Mouse (Mus musculus) brain, embryonic 14.5 days (tissue): ENCODE measurements around the gene Vstm2l.

Source experiments
- CTCF ChIP-seq: fragments of 200-500 bp; IDR thresholded peaks from 2 replicates; pipeline ENCODE4 v1.5.1; 2012; ENCODE audit warnings: inconsistent platforms, mild to moderate bottlenecking, moderate library complexity, borderline replicate concordance; ENCODE audit not compliant: insufficient read depth, insufficient read length; ENCODE audit errors: extremely low read depth
- POLR2A ChIP-seq: fragments of 200-500 bp; IDR thresholded peaks from 2 replicates; pipeline ENCODE4 v1.6.1; 2012; ENCODE audit warnings: mild to moderate bottlenecking, inconsistent platforms, borderline replicate concordance; ENCODE audit not compliant: poor library complexity, insufficient read depth, insufficient read length, severe bottlenecking; ENCODE audit errors: extremely low read depth

DNA sequence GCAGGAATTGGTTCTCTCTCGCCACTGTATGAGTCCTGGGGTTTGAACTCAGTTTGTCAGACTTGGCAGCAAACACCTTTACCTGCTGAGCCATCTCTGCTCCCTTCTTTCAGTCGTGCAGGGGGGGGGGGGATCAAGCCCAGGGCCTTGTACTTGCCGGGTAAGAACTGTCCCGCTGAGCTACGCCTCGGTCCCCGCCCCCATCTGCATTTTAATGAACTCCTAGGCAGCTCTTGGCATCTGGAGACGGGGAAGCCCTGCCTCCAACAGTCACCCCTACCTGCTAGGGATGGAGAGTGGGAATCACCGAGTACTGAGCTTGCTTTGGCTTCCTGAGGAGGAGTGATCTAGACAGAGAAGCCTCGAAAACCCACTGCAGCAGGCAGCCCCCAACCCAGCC lies 4.1 kb downstream of the Vstm2l start:
- TF ChIP-seq CTCF (no peak), POLR2A (no peak)
